Mouse (Mus musculus): Measurements from ENCODE around the gene Kcnk10. TPM values are rescaled to one million over a fixed set of nuclear protein-coding genes. Genes with fewer than 3 reads are reported as not detected.

Gene Kcnk10
- polyA plus RNA-seq, 1 experiment from 2014 or later = 0.05 TPM

- no peak overlapping the region for H3K27ac ChIP-seq
- H3K36me3 ChIP-seq = no peaks in the 10 kb centered on the region
- H3K4me2 ChIP-seq (replicated peaks) = no peak overlapping the region
- peaks cover 35% of the 10 kb centered on the region for H3K27me3 ChIP-seq
- WGBS = 76% methylated on average over 6 of the region's 6 CpGs
- no peaks in the 10 kb centered on the region for H3K9me3 ChIP-seq
- no peak overlapping the region for H3K4me3 ChIP-seq
- ATAC-seq (ENCODE audit: low FRiP score, low read depth) = no peak
- H3K9ac ChIP-seq = no peak overlapping the region
- H3K4me1 ChIP-seq = no peaks in the 10 kb centered on the region
Measured at GRCm38 (mm10) chr12:98567877-98568276, 10.2 kb downstream of the Kcnk10 start.

- Histone ChIP-seq H3K27me3 (0 out of 2 replicates have a peak, but pooled peaks cover 2% of the 10 kb centered on the region), H3K36me3 (no peaks in the 10 kb centered on the region), H3K27ac (no peak overlapping the region), H3K4me2 (replicated peaks) (no peak overlapping the region), H3K4me3 (no peak overlapping the region), H3K4me1 (no peaks in the 10 kb centered on the region), H3K9me3 (no peaks in the 10 kb centered on the region), H3K9ac (no peak overlapping the region)
- WGBS = 71% methylated on average over 3 of the region's 3 CpGs
- ATAC-seq (ENCODE audit: low FRiP score, low read depth) = no peak
Measured at GRCm38 (mm10) chr12:98564383-98564782, 13.7 kb downstream of the Kcnk10 start.

GRCm38 (mm10) chr12:98563261-98563660, 14.8 kb downstream of the Kcnk10 start:
- no peak overlapping the region for H3K9ac ChIP-seq
- H3K4me1 ChIP-seq = no peaks in the 10 kb centered on the region
- no peak overlapping the region for H3K4me2 ChIP-seq (replicated peaks)
- WGBS = 82% methylated on average over 4 of the region's 4 CpGs
- H3K36me3 ChIP-seq = no peaks in the 10 kb centered on the region
- no peak overlapping the region for H3K27ac ChIP-seq
- H3K9me3 ChIP-seq = no peaks in the 10 kb centered on the region
- no peak for ATAC-seq (ENCODE audit: low FRiP score, low read depth)
- H3K27me3 ChIP-seq = 0 out of 2 replicates have a peak, but pooled peaks cover under 1% of the 10 kb centered on the region
- H3K4me3 ChIP-seq = no peak overlapping the region

GRCm38 (mm10) chr12:98562341-98562977, 15.7 kb downstream of the Kcnk10 start:
- WGBS = 88% methylated on average over 13 of the region's 13 CpGs
- no peak overlapping the region for H3K4me3 ChIP-seq
- H3K4me2 ChIP-seq (replicated peaks) = no peak overlapping the region
- H3K27ac ChIP-seq = no peak overlapping the region
- no peak overlapping the region for H3K9ac ChIP-seq
- H3K4me1 ChIP-seq = no peaks in the 10 kb centered on the region
- no peaks in the 10 kb centered on the region for H3K27me3 ChIP-seq
- no peak for ATAC-seq (ENCODE audit: low FRiP score, low read depth)
- no peaks in the 10 kb centered on the region for H3K36me3 ChIP-seq
- H3K9me3 ChIP-seq = no peaks in the 10 kb centered on the region

- Histone ChIP-seq H3K9me3 (no peaks in the 10 kb centered on the region), H3K4me1 (no peaks in the 10 kb centered on the region), H3K4me2 (replicated peaks) (no peak overlapping the region), H3K9ac (no peak overlapping the region), H3K36me3 (no peaks in the 10 kb centered on the region), H3K27ac (no peak overlapping the region), H3K27me3 (no peaks in the 10 kb centered on the region), H3K4me3 (no peak overlapping the region)
- 82% methylated on average over 3 of the region's 3 CpGs for WGBS
- no peak for ATAC-seq (ENCODE audit: low FRiP score, low read depth)
Measured at GRCm38 (mm10) chr12:98560038-98560437, 18.1 kb downstream of the Kcnk10 start.

GRCm38 (mm10) chr12:98557013-98557677, 21.0 kb downstream of the Kcnk10 start:
- no peaks in the 10 kb centered on the region for H3K9me3 ChIP-seq
- no peak overlapping the region for H3K4me2 ChIP-seq (replicated peaks)
- no peaks in the 10 kb centered on the region for H3K4me1 ChIP-seq
- WGBS = 82% methylated on average over 7 of the region's 7 CpGs
- no peak for ATAC-seq (ENCODE audit: low FRiP score, low read depth)
- H3K27me3 ChIP-seq = no peaks in the 10 kb centered on the region
- no peak overlapping the region for H3K4me3 ChIP-seq
- H3K27ac ChIP-seq = no peak overlapping the region
- no peaks in the 10 kb centered on the region for H3K36me3 ChIP-seq
- no peak overlapping the region for H3K9ac ChIP-seq

GRCm38 (mm10) chr12:98549981-98550380, 28.1 kb downstream of the Kcnk10 start:
- no peak for ATAC-seq (ENCODE audit: low FRiP score, low read depth)
- H3K9me3 ChIP-seq = no peaks in the 10 kb centered on the region
- no peaks in the 10 kb centered on the region for H3K36me3 ChIP-seq
- H3K4me1 ChIP-seq = no peaks in the 10 kb centered on the region
- 84% methylated on average over 6 of the region's 6 CpGs for WGBS
- no peak overlapping the region for H3K27ac ChIP-seq
- no peak overlapping the region for H3K9ac ChIP-seq
- H3K4me3 ChIP-seq = no peak overlapping the region
- H3K4me2 ChIP-seq (replicated peaks) = no peak overlapping the region
- no peaks in the 10 kb centered on the region for H3K27me3 ChIP-seq

- no peak overlapping the region for H3K4me3 ChIP-seq
- WGBS = 81% methylated on average over 9 of the region's 9 CpGs
- H3K4me1 ChIP-seq = no peaks in the 10 kb centered on the region
- ATAC-seq (ENCODE audit: low FRiP score, low read depth) = no peak
- no peak overlapping the region for H3K27ac ChIP-seq
- no peaks in the 10 kb centered on the region for H3K36me3 ChIP-seq
- H3K27me3 ChIP-seq = no peaks in the 10 kb centered on the region
- H3K4me2 ChIP-seq (replicated peaks) = no peak overlapping the region
- H3K9ac ChIP-seq = no peak overlapping the region
- no peaks in the 10 kb centered on the region for H3K9me3 ChIP-seq
Measured at GRCm38 (mm10) chr12:98548141-98548540, 30.0 kb downstream of the Kcnk10 start.

GRCm38 (mm10) chr12:98545875-98546274, 32.2 kb downstream of the Kcnk10 start:
- H3K9me3 ChIP-seq = no peaks in the 10 kb centered on the region
- no peak overlapping the region for H3K4me3 ChIP-seq
- H3K9ac ChIP-seq = no peak overlapping the region
- no peaks in the 10 kb centered on the region for H3K4me1 ChIP-seq
- H3K27ac ChIP-seq = no peak overlapping the region
- H3K27me3 ChIP-seq = no peaks in the 10 kb centered on the region
- H3K4me2 ChIP-seq (replicated peaks) = no peak overlapping the region
- no peaks in the 10 kb centered on the region for H3K36me3 ChIP-seq
- no peak for ATAC-seq (ENCODE audit: low FRiP score, low read depth)
- 79% methylated on average over 2 of the region's 2 CpGs for WGBS

GRCm38 (mm10) chr12:98545251-98545560, 32.9 kb downstream of the Kcnk10 start:
- H3K4me2 ChIP-seq (replicated peaks) = no peak overlapping the region
- ATAC-seq (ENCODE audit: low FRiP score, low read depth) = no peak
- no peaks in the 10 kb centered on the region for H3K36me3 ChIP-seq
- no peak overlapping the region for H3K9ac ChIP-seq
- no peak overlapping the region for H3K4me3 ChIP-seq
- no peaks in the 10 kb centered on the region for H3K4me1 ChIP-seq
- H3K27ac ChIP-seq = no peak overlapping the region
- no peaks in the 10 kb centered on the region for H3K9me3 ChIP-seq
- 86% methylated on average over 4 of the region's 4 CpGs for WGBS
- H3K27me3 ChIP-seq = no peaks in the 10 kb centered on the region

- 83% methylated on average over 9 of the region's 9 CpGs for WGBS
- H3K4me1 ChIP-seq = no peaks in the 10 kb centered on the region
- no peak overlapping the region for H3K4me3 ChIP-seq
- ATAC-seq (ENCODE audit: low FRiP score, low read depth) = no peak
- H3K9me3 ChIP-seq = no peaks in the 10 kb centered on the region
- no peak overlapping the region for H3K27ac ChIP-seq
- H3K27me3 ChIP-seq = no peaks in the 10 kb centered on the region
- H3K9ac ChIP-seq = no peak overlapping the region
- no peak overlapping the region for H3K4me2 ChIP-seq (replicated peaks)
- no peaks in the 10 kb centered on the region for H3K36me3 ChIP-seq
Measured at GRCm38 (mm10) chr12:98544545-98545250, 33.4 kb downstream of the Kcnk10 start.

GRCm38 (mm10) chr12:98536760-98537159, 41.4 kb downstream of the Kcnk10 start:
- Histone ChIP-seq H3K9me3 (no peaks in the 10 kb centered on the region), H3K4me2 (replicated peaks) (no peak overlapping the region), H3K36me3 (no peaks in the 10 kb centered on the region), H3K4me3 (no peak overlapping the region), H3K4me1 (no peaks in the 10 kb centered on the region), H3K9ac (no peak overlapping the region), H3K27me3 (no peaks in the 10 kb centered on the region), H3K27ac (no peak overlapping the region)
- no peak for ATAC-seq (ENCODE audit: low FRiP score, low read depth)
- WGBS = 75% methylated on average over 5 of the region's 5 CpGs
